Mouse (Mus musculus) adrenal gland, postnatal 0 days (tissue): ENCODE data around the gene Cc2d2b. TPM values are rescaled to one million over a fixed set of nuclear protein-coding genes. Genes with fewer than 3 reads are reported as not detected.

Experiments used
- polyA plus RNA-seq: library from polyadenylated mRNA; unstranded; fragments of >200 nt; fragmentation: Nextera tagmentation; extraction: Ambion mirVana; gene quantifications from 2 replicates; pipeline ENCODE4 v1.2.1, GENCODE M21; 2015

The Cc2d2b gene
- polyA plus RNA-seq, result 0.11 TPM in 1 of 2 replicates, not detected in the other

DNA sequence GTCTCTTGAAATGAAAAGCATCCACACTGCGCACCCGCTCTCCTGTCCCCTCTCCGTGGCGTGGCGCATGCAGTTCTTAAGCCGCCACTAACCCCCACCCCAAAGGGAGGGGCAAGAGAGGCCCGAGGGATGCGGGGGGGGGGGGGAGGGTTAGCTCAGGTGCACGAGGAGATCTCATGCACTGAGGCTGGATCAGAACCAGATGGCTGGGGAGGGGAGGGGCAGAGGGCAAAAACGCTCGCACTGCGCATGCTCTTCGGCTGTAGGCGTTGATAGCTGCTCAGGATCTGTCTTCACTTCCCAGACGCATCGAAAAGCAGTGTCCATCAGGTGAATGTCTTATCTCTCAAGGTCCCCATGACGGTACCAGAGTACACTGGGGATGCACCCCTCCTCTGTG, at the start of gene Cc2d2b:
Gene Cc2d2b, plus strand, starts transcription at position 195 of the 400 bp plus-strand sequence.

DNA sequence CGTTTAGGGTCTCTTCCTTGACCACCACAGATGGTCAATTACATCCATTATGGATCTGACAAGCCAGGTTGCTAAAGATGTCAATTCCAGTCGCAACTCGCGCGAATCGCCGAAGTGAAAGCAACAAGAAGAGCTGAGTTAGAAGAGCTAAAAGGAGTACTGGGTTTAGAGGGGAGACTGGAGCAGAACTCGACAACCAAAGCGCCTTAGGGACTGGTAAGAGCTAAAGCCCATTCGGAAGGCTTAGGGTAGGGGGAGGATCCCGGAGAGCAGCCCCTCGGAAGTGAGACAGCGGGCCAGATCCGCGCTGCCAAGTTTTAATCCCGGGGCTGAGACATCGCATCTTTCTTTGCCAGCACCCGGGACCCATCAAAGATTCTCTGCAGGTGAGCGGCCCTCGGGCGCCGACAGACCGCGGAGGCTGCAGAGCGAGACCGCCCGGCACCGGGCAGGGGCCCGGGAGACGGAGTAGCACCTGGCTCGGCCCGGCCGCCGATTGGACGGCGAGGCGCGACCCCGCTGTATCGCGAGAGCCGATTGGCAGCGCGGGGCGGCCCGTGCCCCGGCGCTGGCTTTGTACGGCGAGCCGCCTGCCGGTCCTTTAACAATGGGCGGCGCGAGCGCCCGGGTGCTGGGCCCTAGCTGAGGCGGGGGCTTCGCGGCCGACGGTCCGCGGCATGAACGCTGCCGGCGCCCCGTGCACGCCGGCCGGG, 82.3 kb downstream of the Cc2d2b start, which contains the start of gene Ccnj:
Gene Ccnj, plus strand, starts transcription at position 577 of the 713 bp plus-strand sequence.

Other genes starting within 250 kb of the Cc2d2b start
- gene Sorbs1, start 235.0 kb upstream of the Cc2d2b start, polyA plus RNA-seq, result 39.5 and 51.1 TPM in 2 replicates
- 17.0 and 27.1 TPM in 2 replicates for gene Aldh18a1, start 160.3 kb upstream of the Cc2d2b start, polyA plus RNA-seq
- gene Tctn3, start 136.5 kb upstream of the Cc2d2b start, polyA plus RNA-seq, result 5.8 and 7.0 TPM in 2 replicates
- 6.6 and 10.2 TPM in 2 replicates for gene Entpd1, start 136.4 kb upstream of the Cc2d2b start, polyA plus RNA-seq
- gene Ccnj, start 82.5 kb downstream of the Cc2d2b start, polyA plus RNA-seq, result 5.0 and 7.1 TPM in 2 replicates
- 6.7 and 8.0 TPM in 2 replicates for gene Zfp518a, start 146.0 kb downstream of the Cc2d2b start, polyA plus RNA-seq
- gene Blnk, start 245.8 kb downstream of the Cc2d2b start, polyA plus RNA-seq, result 0.77 and 1.3 TPM in 2 replicates